Mouse (Mus musculus): Measurements from ENCODE around the gene Uvrag. TPM values are rescaled to one million over a fixed set of nuclear protein-coding genes. Genes with fewer than 3 reads are reported as not detected.
"Not testable (repeated sequence)": the region's sequence is repeated elsewhere in the genome, so short reads cannot be mapped to it uniquely, and the experiment has no call there.

Gene Uvrag
- polyA plus RNA-seq, 1 experiment from 2014 or later: 18.7 TPM

- Histone ChIP-seq H3K27ac (ENCODE audit: low read length) (no peak overlapping the region), H3K36me3 (ENCODE audit: insufficient read depth, low read length) (no peaks in the 10 kb centered on the region), H3K4me3 (ENCODE audit: low read length) (no peak overlapping the region), H3K27me3 (ENCODE audit: insufficient read depth, low read length) (no peaks in the 10 kb centered on the region), H3K9me3 (ENCODE audit: low read length) (no peaks in the 10 kb centered on the region), H3K4me2 (replicated peaks; ENCODE audit: low read depth, low read length) (peak overlapping the region; percentile 32; the same call in 1 of the 2 replicates), H3K9ac (replicated peaks; ENCODE audit: low read length) (no peak overlapping the region), H3K4me1 (ENCODE audit: insufficient read depth, low read length) (peaks cover 13% of the 10 kb centered on the region)
- 50% methylated on average over 7 of the region's 7 CpGs for WGBS
- ATAC-seq (ENCODE audit: low FRiP score, low TSS enrichment): no peak
Measured at GRCm38 (mm10) chr7:98967672-98968071, 173.3 kb downstream of the Uvrag start.

GRCm38 (mm10) chr7:98963581-98963980, 177.4 kb downstream of the Uvrag start:
- H3K27ac ChIP-seq (ENCODE audit: low read length); H3K4me3 ChIP-seq (ENCODE audit: low read length); H3K4me2 ChIP-seq (replicated peaks; ENCODE audit: low read depth, low read length); H3K9ac ChIP-seq (replicated peaks; ENCODE audit: low read length); ATAC-seq (ENCODE audit: low FRiP score, low TSS enrichment); H3K9me3 ChIP-seq (ENCODE audit: low read length); H3K27me3 ChIP-seq (ENCODE audit: insufficient read depth, low read length); H3K36me3 ChIP-seq (ENCODE audit: insufficient read depth, low read length): not testable (repeated sequence)
- 95% methylated on average over 13 of the region's 13 CpGs for WGBS
- H3K4me1 ChIP-seq (ENCODE audit: insufficient read depth, low read length): peaks cover 15% of the 10 kb centered on the region

- ATAC-seq (ENCODE audit: low FRiP score, low TSS enrichment): peak; percentile 88
- 31% methylated on average over 13 of the region's 13 CpGs for WGBS
- Histone ChIP-seq H3K9ac (replicated peaks; ENCODE audit: low read length) (no peak overlapping the region), H3K4me2 (replicated peaks; ENCODE audit: low read depth, low read length) (no peak overlapping the region), H3K36me3 (ENCODE audit: insufficient read depth, low read length) (no peaks in the 10 kb centered on the region), H3K4me1 (ENCODE audit: insufficient read depth, low read length) (peaks cover 14% of the 10 kb centered on the region), H3K9me3 (ENCODE audit: low read length) (no peaks in the 10 kb centered on the region), H3K27me3 (ENCODE audit: insufficient read depth, low read length) (no peaks in the 10 kb centered on the region), H3K4me3 (ENCODE audit: low read length) (no peak overlapping the region), H3K27ac (ENCODE audit: low read length) (no peak overlapping the region)
Measured at GRCm38 (mm10) chr7:98962547-98963311, 178.2 kb downstream of the Uvrag start.

- Histone ChIP-seq H3K9ac (replicated peaks; ENCODE audit: low read length) (no peak overlapping the region), H3K36me3 (ENCODE audit: insufficient read depth, low read length) (no peaks in the 10 kb centered on the region), H3K4me3 (ENCODE audit: low read length) (no peak overlapping the region), H3K9me3 (ENCODE audit: low read length) (no peaks in the 10 kb centered on the region), H3K27ac (ENCODE audit: low read length) (no peak overlapping the region), H3K27me3 (ENCODE audit: insufficient read depth, low read length) (no peaks in the 10 kb centered on the region), H3K4me2 (replicated peaks; ENCODE audit: low read depth, low read length) (no peak overlapping the region), H3K4me1 (ENCODE audit: insufficient read depth, low read length) (peaks cover 16% of the 10 kb centered on the region)
- no peak for ATAC-seq (ENCODE audit: low FRiP score, low TSS enrichment)
- 52% methylated on average over 11 of the region's 11 CpGs for WGBS
Measured at GRCm38 (mm10) chr7:98962074-98962473, 178.9 kb downstream of the Uvrag start.

GRCm38 (mm10) chr7:98960274-98960673, 180.7 kb downstream of the Uvrag start:
- Histone ChIP-seq H3K4me2 (replicated peaks; ENCODE audit: low read depth, low read length) (no peak overlapping the region), H3K4me1 (ENCODE audit: insufficient read depth, low read length) (peaks cover 31% of the 10 kb centered on the region), H3K9me3 (ENCODE audit: low read length) (no peaks in the 10 kb centered on the region), H3K4me3 (ENCODE audit: low read length) (no peak overlapping the region), H3K27me3 (ENCODE audit: insufficient read depth, low read length) (no peaks in the 10 kb centered on the region), H3K36me3 (ENCODE audit: insufficient read depth, low read length) (no peaks in the 10 kb centered on the region), H3K9ac (replicated peaks; ENCODE audit: low read length) (no peak overlapping the region), H3K27ac (ENCODE audit: low read length) (no peak overlapping the region)
- 82% methylated on average over 8 of the region's 8 CpGs for WGBS
- ATAC-seq (ENCODE audit: low FRiP score, low TSS enrichment): no peak

- no peak overlapping the region for H3K4me3 ChIP-seq (ENCODE audit: low read length)
- H3K4me2 ChIP-seq (replicated peaks; ENCODE audit: low read depth, low read length): no peak overlapping the region
- no peaks in the 10 kb centered on the region for H3K36me3 ChIP-seq (ENCODE audit: insufficient read depth, low read length)
- no peaks in the 10 kb centered on the region for H3K9me3 ChIP-seq (ENCODE audit: low read length)
- WGBS: 93% methylated on average over 5 of the region's 5 CpGs
- no peaks in the 10 kb centered on the region for H3K27me3 ChIP-seq (ENCODE audit: insufficient read depth, low read length)
- peaks cover 33% of the 10 kb centered on the region for H3K4me1 ChIP-seq (ENCODE audit: insufficient read depth, low read length)
- no peak overlapping the region for H3K9ac ChIP-seq (replicated peaks; ENCODE audit: low read length)
- no peak overlapping the region for H3K27ac ChIP-seq (ENCODE audit: low read length)
- no peak for ATAC-seq (ENCODE audit: low FRiP score, low TSS enrichment)
Measured at GRCm38 (mm10) chr7:98959246-98959645, 181.7 kb downstream of the Uvrag start.

- H3K4me2 ChIP-seq (replicated peaks; ENCODE audit: low read depth, low read length): no peak overlapping the region
- 17% methylated on average over 11 of the region's 11 CpGs for WGBS
- no peaks in the 10 kb centered on the region for H3K36me3 ChIP-seq (ENCODE audit: insufficient read depth, low read length)
- no peak for ATAC-seq (ENCODE audit: low FRiP score, low TSS enrichment)
- H3K27me3 ChIP-seq (ENCODE audit: insufficient read depth, low read length): no peaks in the 10 kb centered on the region
- H3K9me3 ChIP-seq (ENCODE audit: low read length): no peaks in the 10 kb centered on the region
- no peak overlapping the region for H3K27ac ChIP-seq (ENCODE audit: low read length)
- no peak overlapping the region for H3K9ac ChIP-seq (replicated peaks; ENCODE audit: low read length)
- H3K4me3 ChIP-seq (ENCODE audit: low read length): no peak overlapping the region
- H3K4me1 ChIP-seq (ENCODE audit: insufficient read depth, low read length): peaks cover 33% of the 10 kb centered on the region
Measured at GRCm38 (mm10) chr7:98958172-98958571, 182.8 kb downstream of the Uvrag start.

- H3K27me3 ChIP-seq (ENCODE audit: insufficient read depth, low read length): no peaks in the 10 kb centered on the region
- no peak overlapping the region for H3K4me3 ChIP-seq (ENCODE audit: low read length)
- H3K9me3 ChIP-seq (ENCODE audit: low read length): no peaks in the 10 kb centered on the region
- no peaks in the 10 kb centered on the region for H3K36me3 ChIP-seq (ENCODE audit: insufficient read depth, low read length)
- H3K27ac ChIP-seq (ENCODE audit: low read length): no peak overlapping the region
- H3K4me1 ChIP-seq (ENCODE audit: insufficient read depth, low read length): peaks cover 30% of the 10 kb centered on the region
- H3K4me2 ChIP-seq (replicated peaks; ENCODE audit: low read depth, low read length): no peak overlapping the region
- no peak overlapping the region for H3K9ac ChIP-seq (replicated peaks; ENCODE audit: low read length)
- ATAC-seq (ENCODE audit: low FRiP score, low TSS enrichment): no peak
- 37% methylated on average over 8 of the region's 8 CpGs for WGBS
Measured at GRCm38 (mm10) chr7:98957111-98957741, 183.7 kb downstream of the Uvrag start.

GRCm38 (mm10) chr7:98956609-98957008, 184.3 kb downstream of the Uvrag start:
- Histone ChIP-seq H3K27me3 (ENCODE audit: insufficient read depth, low read length) (no peaks in the 10 kb centered on the region), H3K4me1 (ENCODE audit: insufficient read depth, low read length) (peaks cover 30% of the 10 kb centered on the region), H3K27ac (ENCODE audit: low read length) (no peak overlapping the region), H3K9ac (replicated peaks; ENCODE audit: low read length) (no peak overlapping the region), H3K4me3 (ENCODE audit: low read length) (no peak overlapping the region), H3K36me3 (ENCODE audit: insufficient read depth, low read length) (no peaks in the 10 kb centered on the region), H3K4me2 (replicated peaks; ENCODE audit: low read depth, low read length) (no peak overlapping the region), H3K9me3 (ENCODE audit: low read length) (no peaks in the 10 kb centered on the region)
- 19% methylated on average over 1 of the region's 1 CpGs for WGBS
- ATAC-seq (ENCODE audit: low FRiP score, low TSS enrichment): no peak

GRCm38 (mm10) chr7:98953649-98954048, 187.3 kb downstream of the Uvrag start:
- no peak overlapping the region for H3K27ac ChIP-seq (ENCODE audit: low read length)
- no peaks in the 10 kb centered on the region for H3K27me3 ChIP-seq (ENCODE audit: insufficient read depth, low read length)
- H3K9me3 ChIP-seq (ENCODE audit: low read length): no peaks in the 10 kb centered on the region
- no peak; the same call in 1 of the 2 replicates for ATAC-seq (ENCODE audit: low FRiP score, low TSS enrichment)
- no peak overlapping the region for H3K4me3 ChIP-seq (ENCODE audit: low read length)
- peaks cover 31% of the 10 kb centered on the region for H3K4me1 ChIP-seq (ENCODE audit: insufficient read depth, low read length)
- WGBS: 80% methylated on average over 3 of the region's 3 CpGs
- H3K36me3 ChIP-seq (ENCODE audit: insufficient read depth, low read length): no peaks in the 10 kb centered on the region
- no peak overlapping the region for H3K4me2 ChIP-seq (replicated peaks; ENCODE audit: low read depth, low read length)
- H3K9ac ChIP-seq (replicated peaks; ENCODE audit: low read length): no peak overlapping the region

Measured in kidney, embryonic 16.5 days (tissue).